Mouse (Mus musculus): ENCODE data around the gene Tbc1d22a.
"Not testable (repeated sequence)": the region's sequence is repeated elsewhere in the genome, so short reads cannot be mapped to it uniquely, and the experiment has no call there.

Tbc1d22a gene

DNA sequence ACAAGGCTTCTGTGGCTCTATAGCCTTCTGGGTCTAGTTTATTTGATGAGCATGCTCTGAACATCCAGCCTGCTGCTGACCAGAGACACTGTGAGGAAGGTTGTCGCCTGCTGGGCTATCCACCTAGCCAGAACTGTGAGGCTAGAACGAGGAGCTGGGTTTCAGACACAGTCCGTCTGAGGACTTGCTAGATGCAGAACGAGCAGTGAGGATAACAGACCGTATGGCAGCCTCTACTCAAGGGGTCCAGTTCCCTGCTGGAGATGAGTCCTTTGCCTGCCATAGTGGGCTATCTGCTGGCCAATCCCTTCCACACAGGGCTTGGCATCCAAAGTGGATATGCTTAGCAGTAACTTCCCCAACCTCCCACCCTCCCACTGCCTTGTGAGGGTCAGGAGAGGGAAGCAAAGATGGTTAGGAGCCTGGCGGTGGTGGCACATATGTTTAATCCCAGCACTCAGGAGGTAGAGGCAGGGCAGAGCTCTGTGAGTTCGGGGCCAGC, 10.9 kb upstream of the Tbc1d22a start:
- DNase-seq (ENCODE audit: low spot score in 2 of 2) = no peak

DNA sequence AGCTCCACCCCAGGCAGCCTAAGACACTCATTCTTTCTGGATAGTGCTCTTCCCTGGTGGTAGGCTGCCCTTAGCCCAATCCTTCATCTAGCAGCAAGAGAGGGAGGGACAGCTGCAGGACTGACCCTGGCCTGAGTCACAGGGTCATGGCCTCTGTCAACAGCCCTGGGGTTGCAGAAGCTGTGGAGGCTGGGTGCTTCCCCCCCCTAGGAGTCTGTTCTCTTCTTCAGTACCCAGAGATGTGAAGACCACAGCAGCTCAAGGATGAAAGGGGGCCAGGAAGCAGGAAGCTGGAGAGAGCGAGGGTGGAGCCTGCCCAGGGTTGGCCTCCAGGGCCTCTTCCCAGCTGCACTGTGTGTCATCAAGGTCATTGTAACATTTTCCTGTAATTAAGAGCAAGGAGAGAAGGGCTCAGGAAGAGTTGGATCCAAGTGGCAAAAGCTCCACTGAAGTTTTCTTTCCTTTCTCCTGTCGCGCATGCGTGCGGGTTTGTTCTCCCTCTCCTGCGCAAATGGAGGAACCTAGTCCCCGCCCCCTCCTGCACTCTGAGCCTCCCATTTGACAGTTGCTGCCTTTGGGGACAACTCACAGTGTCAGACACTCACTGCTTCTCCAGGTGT, 10.2 kb upstream of the Tbc1d22a start:
- no peak for DNase-seq (ENCODE audit: low spot score in 2 of 2)

DNA sequence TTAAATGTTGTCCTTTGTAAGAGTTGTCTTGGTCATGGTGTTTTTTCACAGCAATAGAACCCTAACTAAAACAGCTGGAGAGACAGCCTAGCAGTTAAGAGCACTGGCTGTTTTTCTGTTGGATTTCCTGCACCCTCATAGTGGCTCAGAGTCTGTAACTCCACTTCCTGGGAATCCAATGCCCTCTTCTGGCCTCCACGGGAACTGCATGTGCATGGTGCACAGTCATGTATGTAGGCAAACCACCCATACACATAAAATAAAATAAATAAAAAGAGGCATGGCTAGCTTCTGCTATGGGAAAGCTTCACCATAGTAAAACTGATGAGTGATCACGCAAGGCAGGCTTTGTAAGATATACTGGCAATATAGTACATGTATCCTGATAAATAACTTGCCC, 9.0 kb upstream of the Tbc1d22a start:
- peak; percentile 75 to 84 for DNase-seq (ENCODE audit: low spot score in 2 of 2)

DNA sequence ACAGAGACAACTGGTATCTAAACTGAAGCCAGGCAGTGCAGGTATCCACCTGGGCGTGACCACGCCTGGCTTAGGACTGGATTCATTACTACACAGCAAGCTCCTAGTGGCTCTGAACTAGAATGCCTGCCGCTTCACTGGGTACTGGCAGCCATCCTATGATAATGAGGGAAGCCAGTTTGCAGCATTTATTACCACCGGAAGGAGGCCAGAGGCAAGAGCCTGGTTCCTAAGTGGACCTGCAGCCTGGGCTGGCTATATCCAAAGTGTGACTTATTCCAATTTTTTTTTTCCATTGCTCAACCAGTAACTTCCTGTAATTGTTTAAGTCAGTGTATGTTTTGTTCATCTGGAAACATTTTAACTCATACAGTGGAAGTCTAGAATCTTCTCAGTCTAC, 7.9 kb upstream of the Tbc1d22a start:
- no peak for DNase-seq (ENCODE audit: low spot score in 2 of 2)

DNA sequence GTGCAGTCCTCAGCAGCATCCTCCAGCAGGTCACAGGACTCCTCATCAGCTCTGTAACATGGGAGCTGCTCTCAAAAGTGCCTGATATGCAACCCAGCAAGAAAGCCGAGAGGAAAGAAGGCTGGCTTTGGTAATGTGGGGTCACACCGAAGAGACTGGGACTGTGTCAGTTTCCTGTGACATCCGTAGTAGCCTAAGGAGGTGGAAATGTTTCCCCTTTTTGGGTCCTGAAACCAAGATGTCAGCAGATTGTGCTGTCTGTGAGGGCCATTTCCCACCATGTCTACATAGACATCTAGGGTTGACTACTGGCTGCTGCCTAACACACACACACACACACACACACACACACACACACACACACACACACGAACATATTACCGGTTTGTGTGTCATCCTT, 2.1 kb upstream of the Tbc1d22a start:
- not testable (repeated sequence) for DNase-seq (ENCODE audit: low spot score in 2 of 2)

DNA sequence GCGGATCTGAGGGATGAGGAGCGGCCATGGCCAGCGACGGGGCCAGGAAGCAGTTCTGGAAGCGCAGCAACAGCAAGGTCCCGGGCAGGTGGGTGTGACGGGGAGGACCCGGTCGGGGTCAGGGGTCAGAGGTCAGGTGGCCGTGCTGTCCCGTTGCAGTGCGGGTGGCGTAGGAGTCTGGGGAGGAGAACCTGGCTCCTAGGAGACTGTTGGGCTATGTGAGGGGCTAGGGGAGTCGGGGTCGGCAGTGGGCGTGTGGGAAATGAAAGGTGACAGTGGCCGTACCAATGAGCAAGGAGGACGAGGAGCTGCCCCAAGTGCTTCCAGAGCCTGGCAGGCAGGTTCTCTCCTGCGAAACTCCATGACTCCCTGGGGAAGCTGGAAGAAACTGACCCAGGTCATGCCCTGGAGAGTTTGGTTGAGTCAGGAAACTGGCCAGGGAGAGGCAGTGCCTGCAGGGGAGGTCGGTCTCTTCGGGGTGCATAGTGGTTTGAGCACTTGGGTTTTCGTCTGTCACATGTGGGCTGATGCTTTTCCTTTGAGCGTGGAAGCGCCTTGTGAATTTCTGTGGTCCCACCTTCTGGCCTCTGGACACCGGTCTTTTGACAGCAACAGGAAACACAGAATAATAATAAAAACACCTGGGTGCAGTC, 416 bp downstream of the Tbc1d22a start:
- DNase-seq (ENCODE audit: low spot score in 2 of 2) = no peak

DNA sequence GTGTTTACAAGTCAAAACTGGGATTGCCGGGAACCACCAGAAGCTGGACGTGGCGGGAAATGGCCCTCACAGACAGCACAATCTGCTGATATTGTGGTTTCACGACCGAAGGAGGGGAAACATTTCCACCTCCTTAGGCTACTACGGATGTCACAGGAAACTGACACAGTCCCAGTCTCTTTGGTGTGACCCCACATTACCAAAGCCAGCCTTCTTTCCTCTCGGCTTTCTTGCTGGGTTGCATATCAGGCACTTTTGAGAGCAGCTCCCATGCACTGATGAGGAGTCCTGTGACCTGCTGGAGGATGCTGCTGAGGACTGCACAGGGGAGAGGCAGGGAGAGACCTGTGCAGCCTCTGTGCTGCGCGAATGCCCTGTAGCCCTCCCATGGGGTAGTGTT, 2.4 kb downstream of the Tbc1d22a start:
- DNase-seq (ENCODE audit: low spot score in 2 of 2) = not testable (repeated sequence)

DNA sequence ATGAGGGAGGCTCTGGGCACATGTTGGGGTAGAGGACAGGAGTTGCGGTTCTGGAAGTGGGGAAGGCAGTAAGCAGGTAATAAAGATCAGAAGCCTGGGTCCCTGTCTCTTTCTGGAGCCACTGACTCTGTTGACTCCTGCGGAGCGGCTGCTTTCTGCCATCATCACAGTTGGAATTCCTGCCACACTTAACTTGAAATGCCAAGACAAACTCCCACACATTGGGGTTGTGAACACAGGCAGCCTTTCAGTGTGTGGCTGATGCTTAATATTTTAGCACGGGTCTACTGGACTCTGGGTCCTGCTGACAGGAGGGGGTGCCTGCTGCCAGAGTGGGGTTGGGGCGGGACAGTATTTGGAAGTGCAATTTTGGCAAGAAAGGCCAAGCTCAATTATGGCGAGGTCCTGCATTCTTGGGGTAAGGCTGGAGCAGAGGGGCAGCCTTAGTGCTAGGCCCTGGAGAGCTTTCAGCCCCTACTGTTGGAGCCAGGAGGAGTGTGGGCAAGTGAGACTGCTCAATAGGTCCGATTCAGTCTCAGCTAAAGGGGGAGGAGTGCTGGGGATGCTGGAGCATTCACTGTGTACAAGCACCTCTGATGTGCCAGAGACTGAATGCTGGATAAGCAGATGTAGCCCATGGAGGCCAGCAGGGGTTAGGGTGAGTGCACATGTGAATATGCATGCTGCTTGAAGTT, 5.4 kb downstream of the Tbc1d22a start:
- DNase-seq (ENCODE audit: low spot score in 2 of 2) = no peak

DNA sequence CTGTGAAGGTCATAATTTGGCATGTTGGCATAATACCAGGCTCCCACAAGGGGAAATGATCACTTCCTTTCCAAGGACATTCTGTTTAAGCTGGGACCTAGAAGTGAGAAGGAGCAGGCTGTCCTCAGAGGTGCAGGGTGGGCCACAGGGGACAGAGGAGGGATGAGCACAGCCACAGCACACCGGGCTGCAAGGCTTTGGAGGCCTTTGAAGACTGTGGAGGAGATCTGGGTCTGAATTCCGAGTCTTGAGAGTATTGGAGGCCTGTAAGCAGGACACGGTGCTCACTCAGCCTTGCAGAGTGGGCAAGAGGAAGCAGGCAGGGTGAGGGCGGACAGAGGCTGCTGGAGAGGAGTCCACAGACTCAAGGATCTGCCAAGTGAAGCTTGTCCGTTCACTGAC, 6.0 kb downstream of the Tbc1d22a start:
- no peak for DNase-seq (ENCODE audit: low spot score in 2 of 2)

DNA sequence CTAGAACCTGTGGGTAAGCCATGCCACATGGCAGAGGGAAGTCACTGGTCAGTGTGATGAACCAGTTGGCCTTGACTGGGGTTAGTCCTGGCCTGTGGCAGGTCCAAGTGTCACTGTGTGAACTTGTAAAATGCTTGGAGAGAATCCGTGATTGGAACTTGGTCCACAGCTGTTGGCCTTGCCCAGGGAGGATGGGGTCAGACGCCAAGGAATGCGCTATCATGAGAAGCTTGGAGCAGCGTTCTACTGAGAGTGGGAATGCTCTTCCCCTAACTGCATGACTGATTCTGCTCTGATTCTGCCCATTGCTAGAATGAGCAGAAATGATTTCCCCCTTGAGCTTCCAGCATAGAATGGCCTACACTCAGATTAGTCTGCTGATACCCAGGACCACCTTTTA, 6.5 kb downstream of the Tbc1d22a start:
- no peak for DNase-seq (ENCODE audit: low spot score in 2 of 2)

DNA sequence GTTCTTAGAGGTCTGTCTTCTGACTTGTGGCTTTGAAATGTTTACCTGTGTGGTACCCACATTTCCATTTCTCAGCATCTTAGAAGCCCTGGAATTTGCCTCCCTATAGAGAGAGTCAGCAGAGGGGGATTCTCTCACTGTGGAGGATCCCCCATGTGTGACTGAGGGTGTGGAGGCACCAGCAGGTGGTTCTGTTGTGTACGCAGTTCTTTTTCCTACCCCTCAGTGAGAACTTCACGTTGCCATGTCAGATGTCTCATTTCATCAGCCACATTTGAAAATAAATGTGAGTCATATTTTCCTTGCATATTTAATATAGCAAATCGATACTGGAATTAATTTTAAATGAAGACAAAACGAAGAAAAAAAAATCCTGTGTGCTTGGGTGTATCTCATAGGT, 7.1 kb downstream of the Tbc1d22a start:
- no peak for DNase-seq (ENCODE audit: low spot score in 2 of 2)

DNA sequence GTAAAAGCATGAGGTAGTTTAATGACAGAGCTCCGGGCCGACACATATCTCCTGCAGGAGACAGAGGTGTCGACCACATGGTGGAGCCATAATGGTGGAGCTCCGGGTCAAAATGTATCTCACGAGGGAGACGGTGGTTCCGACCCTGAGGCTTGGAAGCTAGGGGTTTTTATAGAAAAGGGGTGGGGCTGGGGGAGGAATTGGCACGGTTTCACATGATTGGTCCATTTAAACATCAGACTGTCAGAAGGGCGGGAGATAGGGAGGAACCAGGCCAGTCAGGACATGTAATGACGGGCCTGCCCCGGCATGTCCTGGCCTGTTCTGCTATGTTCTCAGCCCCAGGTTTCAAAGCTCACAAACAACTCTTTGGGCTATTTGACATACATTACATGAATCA, 7.6 kb downstream of the Tbc1d22a start:
- DNase-seq (ENCODE audit: low spot score in 2 of 2) = not testable (repeated sequence)

DNA sequence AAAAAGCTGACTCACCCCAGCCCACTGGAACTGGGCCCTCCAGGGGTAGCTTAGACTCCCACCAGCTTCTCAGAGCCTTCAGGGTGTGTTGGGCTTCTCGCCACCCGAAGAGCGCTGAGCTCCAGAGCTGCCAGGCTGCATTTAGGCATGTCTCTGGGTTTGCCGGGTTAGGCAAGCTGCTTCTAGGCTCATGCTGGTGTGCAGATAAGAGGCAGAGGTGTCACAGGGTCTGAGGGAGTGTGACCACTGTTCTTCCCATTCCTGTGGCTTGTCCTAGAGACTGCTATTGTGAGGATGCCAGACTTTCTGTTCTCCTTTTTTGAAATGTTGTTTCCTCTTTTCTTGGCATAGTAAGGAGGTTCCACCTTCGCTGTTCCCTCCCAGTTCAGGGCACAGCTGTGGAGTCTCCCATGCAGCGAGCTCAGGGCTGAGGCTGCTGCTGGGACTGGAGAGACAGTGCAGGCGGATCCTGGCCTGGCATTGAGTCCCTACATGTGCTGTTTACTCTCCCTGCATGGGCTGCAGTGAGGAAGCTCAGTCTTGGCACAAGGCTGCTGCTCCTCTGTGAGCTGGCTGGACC, 10.8 kb downstream of the Tbc1d22a start:
- DNase-seq (ENCODE audit: low spot score in 2 of 2) = no peak

DNA sequence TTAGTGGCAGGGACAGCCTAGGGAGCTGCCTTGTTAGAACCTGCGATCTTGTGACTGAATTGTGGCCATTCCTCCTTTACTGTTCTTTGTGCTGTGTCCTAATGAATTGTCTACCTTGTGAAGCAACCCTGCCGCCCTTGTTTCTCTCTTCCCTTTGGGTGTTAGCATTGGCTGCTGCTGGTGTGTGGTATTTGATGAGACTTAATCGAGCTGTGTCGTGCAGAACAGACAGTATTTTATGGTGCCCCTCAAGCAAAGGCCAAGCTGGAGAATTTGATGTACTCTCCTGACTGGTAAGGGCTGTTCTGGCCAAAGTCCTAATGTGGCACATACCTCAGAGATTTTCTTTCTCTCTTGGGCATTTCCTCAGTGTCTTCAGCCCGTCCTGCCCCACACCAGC, 12.0 kb downstream of the Tbc1d22a start:
- no peak for DNase-seq (ENCODE audit: low spot score in 2 of 2)

DNA sequence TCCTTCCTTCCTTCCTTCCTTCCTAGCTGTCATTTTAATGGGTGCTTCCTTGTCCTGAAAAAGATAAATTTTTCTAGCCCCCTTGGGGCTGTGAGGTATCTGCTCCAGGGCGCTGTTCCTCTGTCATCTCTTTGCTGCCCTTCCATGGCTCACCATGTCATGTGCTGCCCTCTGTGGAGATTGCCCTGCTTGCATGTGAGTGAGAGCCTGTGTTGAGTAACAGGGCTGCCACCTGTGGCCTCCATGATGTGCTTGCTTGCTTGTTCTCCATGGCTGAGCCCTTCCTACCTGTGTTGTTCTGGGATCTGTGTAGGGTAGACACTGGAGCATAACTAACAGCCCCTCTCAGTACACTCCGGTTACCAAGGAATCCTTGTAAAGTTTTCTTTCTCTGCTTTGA, 12.7 kb downstream of the Tbc1d22a start:
- DNase-seq (ENCODE audit: low spot score in 2 of 2) = no peak

DNA sequence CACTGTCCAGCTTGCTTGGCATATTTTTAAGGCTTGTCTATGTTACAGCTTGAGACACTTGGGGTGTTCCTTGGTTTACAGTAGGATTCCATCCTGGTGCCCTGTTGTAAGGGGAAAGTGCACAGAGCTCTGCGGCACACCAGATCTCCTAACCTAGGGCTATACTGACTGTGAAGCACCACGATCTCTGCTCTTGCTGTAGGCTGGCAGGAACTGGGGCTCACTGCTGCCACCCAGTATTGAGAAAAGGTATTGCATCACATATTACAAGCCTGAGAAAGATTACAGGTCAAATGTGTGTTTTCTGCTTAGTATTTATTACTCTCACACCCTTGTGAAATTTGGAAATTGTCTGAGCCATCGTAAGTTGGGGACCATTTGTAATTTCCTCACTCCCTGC, 13.9 kb downstream of the Tbc1d22a start:
- peak; percentile 45 to 53 for DNase-seq (ENCODE audit: low spot score in 2 of 2)

DNA sequence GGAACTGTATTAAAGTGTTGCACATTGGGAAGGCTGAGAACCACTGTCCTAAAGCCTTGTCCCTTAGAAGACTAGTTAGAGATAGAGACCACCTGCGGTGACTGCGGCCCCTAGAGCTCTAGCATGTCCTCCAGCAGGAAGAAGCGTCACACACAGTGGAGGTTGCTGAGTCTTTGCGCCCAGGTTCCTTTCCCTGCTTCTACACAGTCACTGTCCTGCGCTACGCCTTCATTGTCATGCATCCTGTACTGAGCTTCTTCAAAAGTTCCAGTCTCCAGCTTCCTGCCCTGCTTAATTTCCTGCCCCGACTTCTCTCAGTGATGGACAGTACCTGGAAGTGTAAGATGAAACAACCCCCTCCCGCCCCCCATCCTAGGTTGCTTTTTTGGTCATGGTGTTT, 14.8 kb downstream of the Tbc1d22a start:
- DNase-seq (ENCODE audit: low spot score in 2 of 2) = no peak

DNA sequence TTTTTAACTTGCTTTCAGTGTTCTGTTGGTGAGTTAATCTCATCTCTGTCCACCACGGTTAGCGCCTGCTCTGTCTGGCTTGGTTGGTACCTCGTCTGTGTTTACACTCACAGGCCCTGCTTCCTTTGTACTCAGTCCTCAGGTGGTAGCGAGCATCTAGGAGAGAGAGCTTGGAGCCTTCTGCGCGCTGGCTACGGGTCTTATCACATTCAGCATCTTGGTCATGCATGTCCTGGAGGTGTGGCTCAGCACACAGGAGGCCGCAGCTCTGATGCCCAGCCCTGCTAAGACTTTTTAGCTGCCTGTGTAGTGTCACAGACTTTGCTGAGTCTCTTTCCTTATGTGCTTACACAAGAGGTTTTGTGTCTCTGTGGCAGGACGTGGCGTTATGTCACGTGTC, 15.4 kb downstream of the Tbc1d22a start:
- no peak for DNase-seq (ENCODE audit: low spot score in 2 of 2)

DNA sequence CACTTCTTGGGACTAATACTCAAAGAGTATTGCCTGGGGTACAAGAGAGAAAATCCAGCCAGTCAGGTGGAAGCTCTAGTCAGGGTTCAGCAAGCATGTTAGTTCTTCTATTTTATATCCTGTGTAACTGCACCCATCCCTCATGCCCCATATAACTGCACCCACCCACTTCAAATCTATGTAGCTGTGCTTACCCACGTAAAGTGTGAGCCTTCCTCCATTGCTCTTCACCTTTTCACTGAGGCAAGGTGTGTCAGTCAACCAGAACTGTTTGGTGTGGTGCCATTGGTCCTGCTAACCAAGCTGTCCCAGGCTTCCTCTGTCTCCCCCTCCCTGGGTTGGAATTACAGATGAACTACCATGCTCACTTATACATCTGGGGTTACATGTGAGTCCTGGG, 16.9 kb downstream of the Tbc1d22a start:
- DNase-seq (ENCODE audit: low spot score in 2 of 2) = no peak

DNA sequence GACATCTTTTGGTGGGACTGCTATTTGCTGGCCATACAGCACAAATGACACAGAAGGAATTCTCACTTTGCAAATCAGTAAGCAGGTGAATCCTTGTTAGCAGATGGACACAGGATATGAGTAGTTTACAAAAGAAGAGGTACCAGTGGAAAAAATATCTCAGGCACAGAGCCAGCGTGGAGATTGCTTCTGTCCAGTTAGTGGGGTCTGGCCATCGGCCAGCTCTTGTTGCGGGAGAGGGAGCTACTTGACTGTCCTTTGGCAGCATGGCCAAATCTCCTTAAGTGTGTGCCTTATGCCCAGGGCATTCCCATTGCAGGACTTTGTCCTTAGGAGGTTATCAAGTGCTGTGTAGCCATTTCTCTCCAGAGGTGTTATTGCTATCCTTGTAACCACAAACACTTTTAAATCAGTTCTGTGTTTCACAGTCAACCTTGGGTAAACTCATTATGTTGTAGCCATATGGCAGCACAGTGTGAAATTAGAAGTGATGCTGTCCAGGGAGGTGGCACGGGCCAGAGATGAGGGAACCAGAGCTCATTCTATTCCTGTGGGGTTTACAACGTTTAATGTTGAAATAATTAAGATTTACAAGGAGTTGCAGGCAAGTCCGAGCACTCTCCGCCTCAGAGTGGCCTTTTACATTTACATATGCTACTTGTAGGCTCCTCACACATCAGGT, 17.7 kb downstream of the Tbc1d22a start:
- DNase-seq (ENCODE audit: low spot score in 2 of 2) = no peak

DNA sequence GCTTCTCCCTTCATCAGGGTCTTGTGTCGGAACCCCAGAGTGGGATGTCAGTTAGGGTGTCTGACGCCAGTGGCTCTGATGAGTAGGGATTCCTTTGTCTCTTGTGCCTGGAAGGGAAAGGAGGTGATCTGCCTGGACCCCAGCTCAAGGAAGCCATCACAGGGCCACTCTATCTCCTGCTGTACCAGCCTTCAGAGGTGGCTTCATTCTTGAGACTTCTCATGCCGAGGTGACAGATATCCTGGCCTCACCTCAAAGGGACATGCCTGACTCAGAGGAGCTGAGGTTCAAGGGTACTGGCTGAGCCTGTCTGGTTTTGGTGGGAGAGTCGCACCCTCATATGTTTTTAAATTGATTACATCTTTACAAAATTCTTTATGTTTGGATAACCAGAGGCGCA, 19.7 kb downstream of the Tbc1d22a start:
- no peak for DNase-seq (ENCODE audit: low spot score in 2 of 2)
